Mouse (Mus musculus) small intestine, adult 2 months (tissue): ENCODE results near the gene Rbfox1. TPM values are rescaled to one million over a fixed set of nuclear protein-coding genes. Genes with fewer than 3 reads are reported as not detected.

Experiments
- H3K27ac ChIP-seq: fragments of 200-500 bp; 2 replicates; pipeline ENCODE4 v1.5.1; 2012; ENCODE audit warnings: low read depth, low read length, control low read depth, inconsistent platforms; ENCODE audit not compliant: insufficient read depth
- H3K27me3 ChIP-seq: fragments of 200-500 bp; 2 replicates; pipeline ENCODE4 v1.6.1; 2012; ENCODE audit warnings: mild to moderate bottlenecking, moderate library complexity, low read length, inconsistent platforms; ENCODE audit not compliant: control insufficient read depth, insufficient read depth
- H3K36me3 ChIP-seq: fragments of 200-500 bp; 2 replicates; pipeline ENCODE4 v1.6.1; 2012; ENCODE audit warnings: mild to moderate bottlenecking, low read length, control low read depth, inconsistent platforms; ENCODE audit not compliant: control insufficient read depth, insufficient read depth
- H3K4me1 ChIP-seq: fragments of 200-500 bp; 2 replicates; pipeline ENCODE4 v1.6.1; 2012; ENCODE audit warnings: low read length, inconsistent platforms, mixed read lengths; ENCODE audit not compliant: control insufficient read depth, insufficient read depth, insufficient read length
- H3K4me3 ChIP-seq: fragments of 200-500 bp; 2 replicates; pipeline ENCODE4 v1.5.1; 2012; ENCODE audit warnings: low read depth, mild to moderate bottlenecking, control low read depth, inconsistent platforms, low read length, moderate library complexity
- CTCF ChIP-seq: fragments of 200-500 bp; IDR thresholded peaks from 2 replicates; pipeline ENCODE4 v1.5.1; 2012; ENCODE audit warnings: low read depth, mild to moderate bottlenecking, control low read depth, inconsistent platforms, low read length, moderate library complexity, mixed read lengths; ENCODE audit not compliant: insufficient replicate concordance, insufficient read length; ENCODE audit errors: extremely low read depth
- POLR2A ChIP-seq: fragments of 200-500 bp; IDR thresholded peaks from 2 replicates; pipeline ENCODE4 v1.6.1; 2012; ENCODE audit warnings: low read depth, mild to moderate bottlenecking, control low read depth, inconsistent platforms, low read length, moderate library complexity
- WGBS: fragments of 180-500 bp; shearing (Covaris S2); methylation state at CpG from one replicate; pipeline ENCODE4 v1.1.7; 2018; 5-methylcytosine and 5-hydroxymethylcytosine counted together
- polyA plus RNA-seq: library from polyadenylated mRNA; depleted of rRNA; stranded (reverse); fragments of >200 nt; gene quantifications from 2 replicates; pipeline ENCODE4 v1.2.3, GENCODE M21; 2012

The Rbfox1 gene
- polyA plus RNA-seq, 1 experiment = 0.72 TPM

DNA sequence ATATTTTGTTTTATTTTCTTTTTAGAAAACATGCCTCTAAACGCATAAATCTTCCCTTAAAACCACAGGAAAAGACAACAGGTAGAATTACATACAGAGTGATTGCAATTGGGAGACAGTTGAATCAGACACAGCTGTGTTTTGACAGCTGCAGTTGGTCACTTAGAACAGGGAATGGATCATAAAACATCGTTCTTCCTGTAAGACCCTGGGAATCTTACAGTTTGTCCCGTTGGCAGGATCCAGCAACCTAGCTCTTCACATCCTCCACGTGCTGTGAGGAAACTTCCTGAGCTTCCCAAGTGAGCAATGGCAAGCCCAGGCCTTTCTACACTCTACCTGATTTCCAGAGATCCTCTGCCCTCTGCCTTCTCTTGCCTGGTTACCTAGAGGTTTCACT, 959.5 kb downstream of the Rbfox1 start:
- H3K27ac ChIP-seq = no peak overlapping the region
- no peaks in the 10 kb centered on the region for H3K27me3 ChIP-seq
- H3K4me1 ChIP-seq = no peaks in the 10 kb centered on the region
- no peaks in the 10 kb centered on the region for H3K36me3 ChIP-seq
- TF ChIP-seq POLR2A = no peak
- 58% methylated on average over 4 of the region's 4 CpGs for WGBS
- H3K4me3 ChIP-seq = no peak overlapping the region

DNA sequence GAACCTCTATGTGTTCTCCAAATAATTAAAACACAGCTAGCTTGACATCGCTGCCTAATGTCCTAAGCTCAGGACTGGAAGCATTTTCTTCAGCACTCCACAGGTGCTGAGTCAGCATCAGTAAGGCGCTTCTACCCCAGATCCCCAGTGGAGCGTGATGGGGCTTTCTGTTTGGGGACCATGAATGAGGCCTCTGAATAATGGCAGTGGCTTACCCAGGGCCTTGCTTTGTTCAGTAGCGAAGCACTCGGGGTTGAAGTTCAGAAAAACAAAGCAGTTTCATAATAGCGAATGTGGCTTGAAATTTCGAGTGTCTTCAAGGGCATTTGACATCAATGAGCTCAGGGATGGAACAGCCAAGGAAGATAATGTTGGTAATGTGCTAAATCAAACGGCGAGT, 966.2 kb downstream of the Rbfox1 start:
- TF ChIP-seq CTCF = no peak
- TF ChIP-seq POLR2A = no peak
- H3K36me3 ChIP-seq = no peaks in the 10 kb centered on the region
- 80% methylated on average over 9 of the region's 9 CpGs for WGBS
- no peaks in the 10 kb centered on the region for H3K4me1 ChIP-seq
- H3K27me3 ChIP-seq = no peaks in the 10 kb centered on the region
- H3K27ac ChIP-seq = no peak overlapping the region
- no peak overlapping the region for H3K4me3 ChIP-seq

DNA sequence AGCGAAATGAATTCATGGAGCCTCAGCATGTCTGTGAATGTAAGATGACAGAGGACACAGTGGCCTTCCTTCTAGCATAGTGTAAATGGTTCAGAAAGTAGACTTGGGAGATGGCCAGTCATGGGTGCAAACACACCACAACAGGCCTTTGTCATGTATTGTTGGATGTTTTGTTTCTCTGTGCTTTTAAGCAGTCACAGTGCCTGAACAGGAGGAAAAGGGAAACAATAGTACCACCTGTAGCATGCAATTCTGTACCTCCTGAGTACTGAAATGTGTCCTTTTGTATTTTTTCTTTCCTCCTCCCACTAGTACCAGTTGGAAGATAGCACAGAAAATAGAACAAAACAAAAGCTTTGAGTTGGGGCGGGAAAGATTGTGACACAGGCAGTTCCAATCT, 968.6 kb downstream of the Rbfox1 start:
- TF ChIP-seq POLR2A = no peak
- TF ChIP-seq CTCF = no peak
- WGBS = 82% methylated on average over 2 of the region's 2 CpGs
- no peaks in the 10 kb centered on the region for H3K27me3 ChIP-seq
- H3K36me3 ChIP-seq = no peaks in the 10 kb centered on the region
- no peaks in the 10 kb centered on the region for H3K4me1 ChIP-seq
- H3K27ac ChIP-seq = no peak overlapping the region
- H3K4me3 ChIP-seq = no peak overlapping the region

DNA sequence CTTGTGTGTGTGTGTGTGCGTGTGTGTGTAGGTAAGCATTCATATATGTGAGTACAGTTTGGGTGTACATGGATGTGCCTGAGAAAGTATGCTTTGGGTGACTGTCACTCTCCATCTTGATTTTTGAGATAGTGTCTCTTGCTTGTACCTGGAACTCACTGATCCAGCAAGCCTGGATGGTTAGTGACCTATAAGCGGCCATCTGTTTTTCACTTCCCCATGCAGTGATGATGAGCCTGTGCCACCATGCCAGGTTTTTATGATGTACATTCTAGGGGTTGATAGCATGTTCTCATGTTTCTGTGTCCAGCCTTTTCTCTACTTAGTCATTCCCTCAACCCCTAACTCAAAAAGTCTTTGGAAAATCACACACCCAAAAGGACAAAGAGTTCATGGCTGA, 976.5 kb downstream of the Rbfox1 start:
- WGBS = 83% methylated on average over 2 of the region's 2 CpGs
- Histone ChIP-seq H3K4me1 (no peaks in the 10 kb centered on the region), H3K4me3 (no peak overlapping the region), H3K27me3 (no peaks in the 10 kb centered on the region), H3K36me3 (no peaks in the 10 kb centered on the region), H3K27ac (no peak overlapping the region)
- TF ChIP-seq CTCF = no peak
- TF ChIP-seq POLR2A = no peak

DNA sequence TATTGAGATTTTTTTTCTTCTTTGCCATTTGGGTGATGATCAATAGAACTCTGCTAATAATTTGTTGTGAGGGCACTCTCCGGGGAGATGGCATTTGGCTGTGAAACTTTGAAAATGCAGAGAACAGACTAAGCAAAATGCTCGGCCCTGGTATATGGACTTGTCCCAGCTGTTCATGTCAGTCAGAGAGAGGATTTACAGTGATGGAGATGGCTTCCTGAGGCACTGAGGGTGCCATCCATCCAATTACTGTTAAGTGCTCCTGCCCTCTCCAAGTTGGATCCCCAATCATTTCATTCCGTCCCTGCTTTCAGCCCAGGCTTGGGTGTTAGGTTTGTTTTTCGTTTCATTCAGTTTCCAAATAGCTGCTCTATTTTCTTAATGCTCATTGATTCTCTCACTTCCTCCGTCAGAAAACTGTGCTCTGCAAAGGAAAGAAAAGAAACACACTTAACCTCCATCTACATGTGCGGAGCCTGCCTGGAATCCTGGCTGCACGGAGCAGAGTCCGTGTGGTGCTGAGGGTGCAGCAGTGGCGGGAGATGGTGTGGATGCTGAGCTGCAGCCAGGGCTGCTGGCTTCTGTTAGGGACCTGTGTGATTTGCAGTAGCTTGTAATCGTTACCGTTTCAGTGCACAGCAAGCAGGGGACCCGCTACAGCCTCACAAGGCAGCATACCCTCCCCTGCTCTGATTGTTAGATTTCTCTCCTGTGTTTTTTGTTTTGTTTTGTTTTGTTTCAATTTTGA, 997.7 kb downstream of the Rbfox1 start:
- H3K36me3 ChIP-seq = no peaks in the 10 kb centered on the region
- H3K27ac ChIP-seq = no peak overlapping the region
- no peak overlapping the region for H3K4me3 ChIP-seq
- no peaks in the 10 kb centered on the region for H3K27me3 ChIP-seq
- TF ChIP-seq POLR2A = no peak
- no peak for TF ChIP-seq CTCF
- WGBS = 52% methylated on average over 12 of the region's 12 CpGs
- no peaks in the 10 kb centered on the region for H3K4me1 ChIP-seq

DNA sequence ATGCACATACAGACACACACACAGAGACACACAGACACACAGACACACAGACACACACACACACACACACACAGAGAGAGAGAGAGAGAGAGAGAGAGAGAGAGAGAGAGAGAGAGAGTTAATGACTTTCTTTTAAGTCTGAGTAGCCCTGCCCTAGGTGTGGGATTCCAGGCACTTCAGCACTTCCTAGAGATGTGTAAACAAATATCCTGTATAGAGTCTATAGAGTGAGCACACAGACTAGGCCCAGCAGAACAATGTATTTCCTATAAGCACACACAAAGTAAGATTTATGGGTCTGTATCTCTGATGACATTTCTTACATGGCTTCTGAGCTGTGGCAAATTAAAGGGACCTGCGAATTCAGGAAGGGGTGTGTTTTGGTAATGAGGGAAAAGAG, 998.6 kb downstream of the Rbfox1 start:
- Histone ChIP-seq H3K4me1 (no peaks in the 10 kb centered on the region), H3K27ac (no peak overlapping the region), H3K4me3 (no peak overlapping the region), H3K27me3 (no peaks in the 10 kb centered on the region), H3K36me3 (no peaks in the 10 kb centered on the region)
- 34% methylated on average over 1 of the region's 1 CpGs for WGBS
- TF ChIP-seq POLR2A = no peak
- TF ChIP-seq CTCF = no peak

DNA sequence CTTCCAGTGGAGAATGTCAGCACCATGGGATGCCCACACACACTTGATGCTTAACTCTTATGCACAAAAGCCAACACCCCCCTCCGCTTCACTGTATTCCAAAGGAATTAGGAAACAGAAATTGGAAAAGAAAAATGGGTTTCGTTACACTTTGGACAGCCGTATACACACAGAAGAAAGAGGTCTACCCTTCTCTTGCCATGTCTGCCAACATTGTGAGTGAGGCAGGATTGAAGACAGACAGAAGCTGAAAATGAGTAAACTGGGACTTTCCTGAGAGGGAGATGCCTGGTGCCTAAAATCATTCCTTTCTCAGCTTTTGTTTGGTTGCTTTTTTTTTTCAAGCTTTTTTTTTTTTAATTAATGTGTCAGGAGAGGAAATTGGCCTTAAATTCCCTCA, 1000.5 kb downstream of the Rbfox1 start:
- no peak for TF ChIP-seq POLR2A
- TF ChIP-seq CTCF = no peak
- Histone ChIP-seq H3K4me3 (no peak overlapping the region), H3K36me3 (no peaks in the 10 kb centered on the region), H3K27ac (no peak overlapping the region), H3K27me3 (no peaks in the 10 kb centered on the region), H3K4me1 (no peaks in the 10 kb centered on the region)
- 83% methylated on average over 3 of the region's 3 CpGs for WGBS
